Mouse (Mus musculus) stomach, embryonic 14.5 days (tissue): ENCODE measurements around the gene Gm3543. TPM values are rescaled to one million over a fixed set of nuclear protein-coding genes. Genes with fewer than 3 reads are reported as not detected.
"Not testable (repeated sequence)": the region's sequence is repeated elsewhere in the genome, so short reads cannot be mapped to it uniquely, and the experiment has no call there.

Source experiments
- ATAC-seq: fragments of 200-750 bp; cut with Nextera tagmentation; 2 replicates; pipeline ENCODE4 v1.8.0; 2017; ENCODE audit warnings: low read depth, moderate TSS enrichment; ENCODE audit not compliant: insufficient number of reproducible peaks, insufficient read depth, low FRiP score
- H3K27ac ChIP-seq: fragments of 300-500 bp; sonication (generic); 2 replicates; pipeline ENCODE4 v1.5.1; 2014; ENCODE audit warnings: mild to moderate bottlenecking, low read length, moderate library complexity, mixed read lengths
- H3K27me3 ChIP-seq: fragments of 300-500 bp; sonication (generic); 2 replicates; pipeline ENCODE4 v1.6.1; 2014; ENCODE audit warnings: low read length, control low read depth, mixed read lengths; ENCODE audit not compliant: control insufficient read depth, insufficient read depth
- H3K36me3 ChIP-seq: fragments of 300-500 bp; sonication (generic); 2 replicates; pipeline ENCODE4 v1.6.1; 2014; ENCODE audit warnings: mild to moderate bottlenecking, control low read depth, low read length, moderate library complexity, mixed read lengths; ENCODE audit not compliant: control insufficient read depth, insufficient read depth
- H3K4me1 ChIP-seq: fragments of 300-500 bp; sonication (generic); 2 replicates; pipeline ENCODE4 v1.6.1; 2014; ENCODE audit warnings: low read length, control low read depth, mixed read lengths; ENCODE audit not compliant: control insufficient read depth, insufficient read depth
- H3K4me2 ChIP-seq: fragments of 300-500 bp; sonication (generic); replicated peaks from 2 replicates; pipeline ENCODE4 v1.6.1; 2014; ENCODE audit warnings: low read depth, low read length, control low read depth
- H3K4me3 ChIP-seq: fragments of 300-500 bp; sonication (generic); 2 replicates; pipeline ENCODE4 v1.5.1; 2014; ENCODE audit warnings: low read depth, low read length, control low read depth
- H3K9ac ChIP-seq: fragments of 300-500 bp; sonication (generic); replicated peaks from 2 replicates; pipeline ENCODE4 v1.6.1; 2014; ENCODE audit warnings: low read depth, mild to moderate bottlenecking, control low read depth, low read length, moderate library complexity, mixed read lengths
- H3K9me3 ChIP-seq: fragments of 300-500 bp; sonication (generic); 2 replicates; pipeline ENCODE4 v1.6.1; 2016; ENCODE audit warnings: low read depth, low read length, control low read depth; ENCODE audit not compliant: control insufficient read depth
- WGBS: fragments of 180-500 bp; shearing (Covaris S2); extraction: QIAGEN DNeasy Blood & Tissue Kit; methylation state at CpG from one replicate; pipeline ENCODE4 v1.1.7; 2014; 5-methylcytosine and 5-hydroxymethylcytosine counted together
- polyA plus RNA-seq: library from polyadenylated mRNA; unstranded; fragments of >200 nt; fragmentation: Nextera tagmentation; extraction: Ambion mirVana; gene quantifications from 2 replicates; pipeline ENCODE4 v1.2.1, GENCODE M21; 2014

Gm3543 gene
- not detected in 2 replicates for polyA plus RNA-seq

DNA sequence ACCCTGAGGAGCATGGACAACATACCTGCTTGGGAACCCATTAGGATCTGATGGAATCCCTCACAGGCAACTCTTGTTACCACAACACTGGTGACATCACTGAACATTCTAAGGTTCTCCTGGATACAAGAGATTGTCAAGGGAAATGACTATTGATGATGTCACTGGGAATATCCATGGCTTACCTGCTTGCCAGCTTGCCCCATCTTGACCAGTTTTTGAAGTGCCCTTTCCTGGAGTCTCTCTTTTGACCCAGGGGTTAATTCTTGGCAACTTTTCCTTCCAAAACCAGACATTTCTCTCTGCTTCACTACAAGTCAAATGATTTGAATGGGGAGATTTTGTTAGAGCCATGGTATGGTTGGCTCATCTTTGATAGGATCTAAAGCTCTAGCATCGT, at the start of gene Gm3543:
Gm3543 (minus strand) TSS at position 101 of the 400 bp plus-strand sequence.
- ATAC-seq, H3K9me3 ChIP-seq, H3K27me3 ChIP-seq, H3K4me1 ChIP-seq, H3K9ac ChIP-seq, H3K4me3 ChIP-seq, H3K36me3 ChIP-seq, H3K27ac ChIP-seq, H3K4me2 ChIP-seq: not testable (repeated sequence)
- no CpG with 5 or more reads among the region's 1 CpGs for WGBS

DNA sequence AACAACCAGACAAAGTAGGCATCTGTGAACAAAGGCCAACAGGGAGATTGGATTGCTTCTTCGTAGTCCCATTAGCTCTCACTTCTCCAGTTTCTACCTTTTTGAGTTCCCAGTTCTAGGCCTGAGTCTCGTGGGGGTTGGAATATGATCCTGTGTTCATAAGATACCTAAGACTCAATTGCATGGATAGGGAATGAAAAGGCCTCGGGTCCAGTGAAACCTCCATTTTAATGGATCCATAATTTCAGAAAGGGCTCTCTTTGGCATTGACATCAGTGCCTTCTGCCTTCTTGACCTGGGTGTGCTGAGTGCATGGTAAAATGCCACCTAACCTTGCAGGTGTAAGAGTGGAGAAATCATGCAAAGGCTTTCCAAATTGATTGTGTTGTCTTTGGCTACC, 14.5 kb downstream of the Gm3543 start:
- H3K36me3 ChIP-seq, H3K4me3 ChIP-seq, H3K4me1 ChIP-seq, ATAC-seq, H3K9ac ChIP-seq, H3K4me2 ChIP-seq, H3K27ac ChIP-seq, H3K9me3 ChIP-seq, H3K27me3 ChIP-seq: not testable (repeated sequence)
- WGBS: 64% methylated on average over 3 of the region's 3 CpGs

DNA sequence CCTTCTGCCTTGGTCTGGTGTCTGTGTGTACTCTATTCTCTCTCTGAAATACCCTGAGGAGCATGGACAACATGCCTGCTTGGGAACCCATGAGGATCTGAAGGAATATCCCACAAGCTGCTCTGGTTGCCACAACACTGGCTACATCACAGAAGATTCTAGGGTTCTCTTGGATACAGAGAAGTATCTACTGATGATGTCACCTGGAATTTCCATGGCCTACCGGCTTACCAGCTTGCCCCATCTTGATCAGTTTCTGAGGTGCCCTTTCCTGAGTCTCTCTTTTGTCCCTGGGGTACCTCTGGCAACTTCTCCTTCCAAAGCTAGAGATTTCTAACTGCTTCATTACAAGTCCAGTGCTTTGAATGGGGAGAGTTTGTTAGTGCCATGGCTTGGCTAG, 15.3 kb downstream of the Gm3543 start, which contains the start of gene Gm6401:
Gm6401 (minus strand) TSS at position 101 of the 400 bp plus-strand sequence.
- not testable (repeated sequence) for H3K9me3 ChIP-seq, H3K4me2 ChIP-seq, H3K27me3 ChIP-seq, ATAC-seq, H3K9ac ChIP-seq, H3K4me1 ChIP-seq, H3K4me3 ChIP-seq, H3K36me3 ChIP-seq, H3K27ac ChIP-seq
- WGBS: 88% methylated on average over 1 of the region's 1 CpGs

DNA sequence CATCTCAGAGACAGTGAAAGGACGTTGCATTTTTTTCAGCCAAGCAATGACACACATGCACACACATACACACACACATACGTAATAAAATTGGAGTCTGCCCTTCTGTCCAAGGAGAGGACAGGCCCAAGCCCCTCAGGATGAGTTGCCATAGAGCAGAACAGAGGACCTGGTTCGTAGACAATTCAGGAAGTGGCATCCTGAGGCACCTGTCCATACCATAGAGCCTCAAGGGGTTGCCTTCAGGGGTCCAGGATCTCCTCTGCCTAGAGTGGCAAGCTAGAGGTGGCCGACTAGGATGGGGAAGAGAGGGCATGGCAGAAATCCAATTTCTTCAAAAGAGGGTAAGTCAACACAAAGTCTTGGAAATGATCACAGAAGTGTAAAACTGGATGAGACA, 19.0 kb downstream of the Gm3543 start:
- H3K4me2 ChIP-seq, H3K36me3 ChIP-seq, H3K27me3 ChIP-seq, H3K27ac ChIP-seq, H3K4me3 ChIP-seq, H3K9me3 ChIP-seq, H3K4me1 ChIP-seq, ATAC-seq, H3K9ac ChIP-seq: not testable (repeated sequence)
- WGBS: 67% methylated on average over 4 of the region's 4 CpGs

DNA sequence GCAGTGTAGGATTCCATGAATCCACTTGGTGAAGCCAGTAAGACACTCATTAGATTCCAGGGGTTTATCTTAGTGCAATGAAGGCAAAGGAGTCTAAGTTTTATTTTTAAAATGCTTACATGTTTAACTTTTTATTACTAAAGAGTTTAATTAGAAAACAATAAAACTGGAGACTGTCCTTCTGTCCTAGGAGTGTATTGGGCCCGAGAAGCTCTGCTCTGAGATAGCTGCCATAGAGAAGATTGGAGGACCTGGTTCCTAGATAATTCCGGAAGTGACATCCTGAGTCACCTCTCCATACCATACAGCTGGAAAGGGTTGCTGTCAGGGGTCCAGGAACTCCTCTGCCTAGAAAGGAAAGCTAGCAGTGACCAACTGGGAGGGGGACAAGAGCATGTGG, 39.4 kb downstream of the Gm3543 start, which contains the start of gene 1700024B05Rik:
1700024B05Rik (plus strand) TSS at position 301 of the 400 bp plus-strand sequence.
- not testable (repeated sequence) for H3K9me3 ChIP-seq, H3K27me3 ChIP-seq, H3K4me1 ChIP-seq, H3K27ac ChIP-seq, ATAC-seq, H3K4me2 ChIP-seq, H3K9ac ChIP-seq, H3K36me3 ChIP-seq, H3K4me3 ChIP-seq
- 75% methylated on average over 1 of the region's 2 CpGs for WGBS

Other genes with a start within 250 kb of the Gm3543 start
- gene Gm7929, start 232.7 kb downstream of the Gm3543 start, polyA plus RNA-seq: not detected in 2 replicates
- gene Gm47189, start 210.9 kb downstream of the Gm3543 start, polyA plus RNA-seq: not detected in 2 replicates
- not detected in 2 replicates for gene Gm7980, start 76.0 kb downstream of the Gm3543 start, polyA plus RNA-seq
- not detected in 2 replicates for gene 1700049E17Rik1, start 58.4 kb downstream of the Gm3543 start, polyA plus RNA-seq
- not detected in 2 replicates for gene 1700024B05Rik, start 39.3 kb downstream of the Gm3543 start, polyA plus RNA-seq
- gene Gm6401, start 15.4 kb downstream of the Gm3543 start, polyA plus RNA-seq: not detected in 2 replicates
- gene Gm7951, start 134.0 kb upstream of the Gm3543 start, polyA plus RNA-seq: not detected in 2 replicates
- not detected in 2 replicates for gene Gm17027, start 179.3 kb upstream of the Gm3543 start, polyA plus RNA-seq
- not detected in 2 replicates for gene Gm3573, start 207.5 kb upstream of the Gm3543 start, polyA plus RNA-seq